Mouse (Mus musculus) MEL (cell line): ENCODE measurements around the gene Tmprss13. TPM values are rescaled to one million over a fixed set of nuclear protein-coding genes. Genes with fewer than 3 reads are reported as not detected.

Experiments
- DNase-seq: peaks from one replicate; pipeline ENCODE4 v3.0.0; 2011; ENCODE audit warnings: low read depth, low spot score
- H3K27ac ChIP-seq: 2 replicates; pipeline ENCODE4 v1.5.1; 2012; ENCODE audit warnings: low read depth, mild to moderate bottlenecking, control low read depth, low read length, moderate library complexity; ENCODE audit not compliant: control insufficient read depth
- H3K27me3 ChIP-seq, 2 experiments: fragments of 150-350 bp in 1 of 2; sonication (generic) in 1 of 2; 2 replicates each; pipeline ENCODE4 v1.6.1; 2012; ENCODE audit warnings: low read length in 2 of 2, mild to moderate bottlenecking in 2 of 2, improper control_type of control experiment in 1 of 2, moderate library complexity in 1 of 2; ENCODE audit not compliant: insufficient read depth in 2 of 2, control insufficient read depth in 1 of 2
- H3K36me3 ChIP-seq, 2 experiments: 2 replicates each; pipeline ENCODE4 v1.6.1; 2012 to 2014; ENCODE audit warnings: low read length in 2 of 2, improper control_type of control experiment in 1 of 2, inconsistent platforms in 1 of 2, mild to moderate bottlenecking in 1 of 2; ENCODE audit not compliant: insufficient read depth in 2 of 2, control insufficient read depth in 1 of 2
- H3K4me1 ChIP-seq, 2 experiments: fragments of 150-350 bp in 1 of 2; sonication (generic) in 1 of 2; 2 replicates each; pipeline ENCODE4 v1.6.1; 2012; ENCODE audit warnings: low read length in 2 of 2, improper control_type of control experiment in 1 of 2, mild to moderate bottlenecking in 1 of 2; ENCODE audit not compliant: insufficient read depth in 2 of 2, control insufficient read depth in 1 of 2
- H3K4me3 ChIP-seq, 2 experiments: fragments of 150-350 bp in 1 of 2; sonication (generic) in 1 of 2; 2 replicates each; pipeline ENCODE4 v1.5.1; 2012; ENCODE audit warnings: low read depth in 2 of 2, low read length in 2 of 2, mild to moderate bottlenecking in 2 of 2, moderate library complexity in 2 of 2, control low read depth in 1 of 2, improper control_type of control experiment in 1 of 2; ENCODE audit not compliant: control insufficient read depth in 1 of 2, insufficient read depth in 1 of 2
- H3K79me2 ChIP-seq: 2 replicates; pipeline ENCODE4 v1.6.1; 2012; ENCODE audit warnings: mild to moderate bottlenecking, low read length, moderate library complexity; ENCODE audit not compliant: control insufficient read depth, poor library complexity, insufficient read depth
- H3K9ac ChIP-seq: 2 replicates; pipeline ENCODE4 v1.6.1; 2012; ENCODE audit warnings: low read depth, mild to moderate bottlenecking, control low read depth, low read length, moderate library complexity; ENCODE audit not compliant: control insufficient read depth, poor library complexity, severe bottlenecking
- H3K9me3 ChIP-seq: fragments of 150-350 bp; sonication (generic); replicated peaks from 2 replicates; pipeline ENCODE4 v1.6.1; 2012; ENCODE audit warnings: mild to moderate bottlenecking, low read length, improper control_type of control experiment, moderate library complexity; ENCODE audit not compliant: insufficient read depth
- BHLHE40 ChIP-seq: IDR thresholded peaks from 2 replicates; pipeline ENCODE4 v1.6.1; 2012; ENCODE audit warnings: low read depth, mild to moderate bottlenecking, inconsistent platforms, low read length, improper control_type of control experiment, borderline replicate concordance
- CHD1 ChIP-seq: IDR thresholded peaks from 2 replicates; pipeline ENCODE4 v1.6.1; 2012; ENCODE audit warnings: low read depth, mild to moderate bottlenecking, inconsistent platforms, low read length, improper control_type of control experiment
- CHD2 ChIP-seq: IDR thresholded peaks from 2 replicates; pipeline ENCODE4 v1.6.1; 2011; ENCODE audit warnings: low read length, improper control_type of control experiment
- CTCF ChIP-seq, 3 experiments: IDR thresholded peaks in 2 of 3; conservative IDR thresholded peaks in 1 of 3; 2 replicates each; pipeline ENCODE4 v1.5.1; 2011 to 2012; ENCODE audit warnings: low read length in 3 of 3, low read depth in 2 of 3, mild to moderate bottlenecking in 2 of 3, improper control_type of control experiment in 1 of 3, inconsistent platforms in 1 of 3, mixed read lengths in 1 of 3, moderate library complexity in 1 of 3; ENCODE audit not compliant: control insufficient read depth in 1 of 3, insufficient read depth in 1 of 3, poor library complexity in 1 of 3, severe bottlenecking in 1 of 3
- ETS1 ChIP-seq: IDR thresholded peaks from 2 replicates; pipeline ENCODE4 v1.6.1; 2012; ENCODE audit warnings: low read depth, mild to moderate bottlenecking, inconsistent platforms, low read length, improper control_type of control experiment, moderate library complexity
- GATA1 ChIP-seq: IDR thresholded peaks from 2 replicates; pipeline ENCODE4 v1.6.1; 2011; ENCODE audit warnings: low read depth, low read length, improper control_type of control experiment
- HCFC1 ChIP-seq: IDR thresholded peaks from 2 replicates; pipeline ENCODE4 v1.6.1; 2012; ENCODE audit warnings: low read depth, mild to moderate bottlenecking, inconsistent platforms, low read length, improper control_type of control experiment, moderate library complexity
- JUND ChIP-seq: IDR thresholded peaks from 2 replicates; pipeline ENCODE4 v1.6.1; 2011; ENCODE audit warnings: low read depth, mild to moderate bottlenecking, improper control_type of control experiment, low read length
- KAT2A ChIP-seq: conservative IDR thresholded peaks from 2 replicates; pipeline ENCODE4 v1.6.1; 2012; ENCODE audit warnings: low read depth, low read length, improper control_type of control experiment, inconsistent platforms
- MAFK ChIP-seq: IDR thresholded peaks from 2 replicates; pipeline ENCODE4 v1.6.1; 2011; ENCODE audit warnings: low read depth, mild to moderate bottlenecking, low read length, improper control_type of control experiment, borderline replicate concordance
- MAX ChIP-seq: IDR thresholded peaks from 2 replicates; pipeline ENCODE4 v1.6.1; 2011; ENCODE audit warnings: low read length, improper control_type of control experiment
- MAZ ChIP-seq: IDR thresholded peaks from 2 replicates; pipeline ENCODE4 v1.6.1; 2012; ENCODE audit warnings: low read depth, mild to moderate bottlenecking, inconsistent platforms, low read length, improper control_type of control experiment
- MEF2A ChIP-seq: IDR thresholded peaks from 2 replicates; pipeline ENCODE4 v1.6.1; 2014; ENCODE audit warnings: low read depth, mild to moderate bottlenecking, inconsistent platforms, low read length, improper control_type of control experiment; ENCODE audit not compliant: poor library complexity, insufficient replicate concordance, severe bottlenecking; ENCODE audit errors: extremely low read depth
- MXI1 ChIP-seq: IDR thresholded peaks from 2 replicates; pipeline ENCODE4 v1.6.1; 2011; ENCODE audit warnings: mild to moderate bottlenecking, low read depth, low read length, improper control_type of control experiment
- MYB ChIP-seq: IDR thresholded peaks from 2 replicates; pipeline ENCODE4 v1.6.1; 2011; ENCODE audit warnings: mild to moderate bottlenecking, low read depth, low read length, improper control_type of control experiment
- MYC ChIP-seq: IDR thresholded peaks from 2 replicates; pipeline ENCODE4 v1.6.1; 2011; ENCODE audit warnings: low read depth, mild to moderate bottlenecking, low read length, improper control_type of control experiment, moderate library complexity
- NELFE ChIP-seq: IDR thresholded peaks from 2 replicates; pipeline ENCODE4 v1.6.1; 2011; ENCODE audit warnings: low read depth, low read length, improper control_type of control experiment
- POLR2A ChIP-seq, 2 experiments: IDR thresholded peaks; 2 replicates each; pipeline ENCODE4 v1.6.1; 2011 to 2012; ENCODE audit warnings: low read length in 2 of 2, mild to moderate bottlenecking in 2 of 2, control low read depth in 1 of 2, improper control_type of control experiment in 1 of 2, low read depth in 1 of 2, moderate library complexity in 1 of 2; ENCODE audit not compliant: control insufficient read depth in 1 of 2, insufficient read depth in 1 of 2, poor library complexity in 1 of 2
- POLR2AphosphoS2 ChIP-seq: IDR thresholded peaks from 2 replicates; pipeline ENCODE4 v1.6.1; 2011; ENCODE audit warnings: low read length, improper control_type of control experiment
- POLR2AphosphoS5 ChIP-seq: IDR thresholded peaks from 2 replicates; pipeline ENCODE4 v1.6.1; 2012; ENCODE audit warnings: low read depth, borderline replicate concordance, mild to moderate bottlenecking, inconsistent platforms, low read length, moderate library complexity, mixed read lengths
- RAD21 ChIP-seq: IDR thresholded peaks from 2 replicates; pipeline ENCODE4 v1.6.1; 2011; ENCODE audit warnings: mild to moderate bottlenecking, low read depth, low read length, improper control_type of control experiment
- RCOR1 ChIP-seq: IDR thresholded peaks from 2 replicates; pipeline ENCODE4 v1.6.1; 2012; ENCODE audit warnings: low read depth, mild to moderate bottlenecking, inconsistent platforms, low read length, improper control_type of control experiment
- TBP ChIP-seq: IDR thresholded peaks from 2 replicates; pipeline ENCODE4 v1.8.0; 2011; ENCODE audit warnings: low read depth, low read length, improper control_type of control experiment
- UBTF ChIP-seq: IDR thresholded peaks from 2 replicates; pipeline ENCODE4 v1.6.1; 2012; ENCODE audit warnings: low read depth, mild to moderate bottlenecking, inconsistent platforms, low read length, improper control_type of control experiment, moderate library complexity, borderline replicate concordance; ENCODE audit not compliant: insufficient read depth
- USF1 ChIP-seq: IDR thresholded peaks from 2 replicates; pipeline ENCODE4 v1.6.1; 2014; ENCODE audit warnings: low read depth, mild to moderate bottlenecking, inconsistent platforms, low read length, improper control_type of control experiment, moderate library complexity
- USF2 ChIP-seq, 2 experiments: IDR thresholded peaks; 2 replicates each; pipeline ENCODE4 v1.6.1; 2011 to 2012; ENCODE audit warnings: improper control_type of control experiment in 2 of 2, low read length in 2 of 2, borderline replicate concordance in 1 of 2, inconsistent platforms in 1 of 2, low read depth in 1 of 2, mild to moderate bottlenecking in 1 of 2; ENCODE audit not compliant: insufficient read depth in 1 of 2
- ZC3H11A ChIP-seq: IDR thresholded peaks from 2 replicates; pipeline ENCODE4 v1.6.1; 2012; ENCODE audit warnings: low read depth, mild to moderate bottlenecking, inconsistent platforms, low read length, improper control_type of control experiment
- ZKSCAN1 ChIP-seq: IDR thresholded peaks from 2 replicates; pipeline ENCODE4 v1.6.1; 2012; ENCODE audit warnings: low read depth, mild to moderate bottlenecking, inconsistent platforms, low read length, improper control_type of control experiment, moderate library complexity
- ZMIZ1 ChIP-seq: IDR thresholded peaks from 2 replicates; pipeline ENCODE4 v1.6.1; 2012; ENCODE audit warnings: low read depth, mild to moderate bottlenecking, inconsistent platforms, low read length, improper control_type of control experiment, moderate library complexity
- polyA plus RNA-seq, 2 experiments: library from polyadenylated mRNA; stranded (reverse) in 1 of 2; unstranded in 1 of 2; fragments of >175 nt in 1 of 2; fragments of >200 nt in 1 of 2; gene quantifications; 2 replicates each; pipeline versions ENCODE4 v1.2.1 to v1.2.4; 2012; ENCODE audit warnings: low replicate concordance in 2 of 2, low read depth in 1 of 2; ENCODE audit not compliant: insufficient read length in 2 of 2, insufficient read depth in 1 of 2, missing spikeins in 1 of 2
- total RNA-seq: library from RNA; depleted of rRNA; stranded (reverse); fragments of 300-350 nt; gene quantifications from 2 replicates; pipeline ENCODE4 v1.2.3, GENCODE M21; 2012

The Tmprss13 gene
- total and polyA plus RNA-seq, 3 experiments, result not detected

DNA sequence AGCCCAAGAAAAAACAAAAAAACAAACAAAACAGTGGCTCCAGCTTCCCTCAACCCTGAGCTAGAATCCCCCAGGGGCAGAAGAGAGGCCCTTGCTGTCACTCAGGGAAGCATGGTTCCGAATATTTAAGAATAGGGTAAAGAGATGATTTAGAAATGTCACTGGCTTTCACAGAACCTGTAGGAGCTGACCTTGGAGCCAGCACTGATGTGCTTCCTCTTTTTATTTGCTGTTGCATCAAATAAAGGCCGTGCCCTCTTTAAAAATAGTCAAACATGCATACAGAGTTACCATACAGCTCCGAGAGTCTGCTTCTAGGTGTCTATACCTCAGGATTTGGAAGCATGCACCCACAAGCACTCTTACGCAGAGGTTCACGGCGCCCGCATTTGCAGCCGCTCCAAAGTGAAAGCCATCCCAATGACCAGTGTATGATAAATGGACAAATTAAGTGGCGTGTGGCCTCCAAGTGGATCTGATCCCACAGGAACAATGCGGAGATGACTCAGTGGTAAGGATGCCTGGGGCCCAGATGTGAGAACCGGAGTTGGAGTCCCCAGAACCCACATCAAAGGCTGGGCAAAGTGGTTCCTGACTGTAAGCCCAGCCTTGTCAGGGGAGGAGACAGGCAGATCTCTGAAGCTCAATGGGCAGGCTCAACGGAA is 12.0 kb upstream of the Tmprss13 start:
- Histone ChIP-seq H3K9me3 (no peaks in the 10 kb centered on the region), H3K4me1 (no peaks in the 10 kb centered on the region), H3K27ac (no peak overlapping the region), H3K27me3 (peaks cover 12 to 19% of the 10 kb centered on the region in 2 experiments), H3K9ac (no peak overlapping the region), H3K36me3 (no peaks in the 10 kb centered on the region), H3K4me3 (no peak overlapping the region), H3K79me2 (no peaks in the 10 kb centered on the region)
- DNase-seq, result peak; percentile 15
- TF ChIP-seq GATA1, result no peak
- no peak for TF ChIP-seq MEF2A
- no peak for TF ChIP-seq JUND
- TF ChIP-seq ETS1, result no peak
- TF ChIP-seq HCFC1, result no peak
- no peak for TF ChIP-seq CHD2
- no peak for TF ChIP-seq MAFK
- TF ChIP-seq BHLHE40, result no peak
- TF ChIP-seq USF1, result no peak
- TF ChIP-seq RCOR1, result no peak
- no peak for TF ChIP-seq MYB
- no peak for TF ChIP-seq RAD21
- TF ChIP-seq CTCF (IDR thresholded peaks at IDR 0.05 in 2 of 3, conservative IDR thresholded peaks at IDR 0.05 in 1 of 3; ENCODE audit: control insufficient read depth in 1 of 3, insufficient read depth in 1 of 3, low read depth in 2 of 3, low read length in 3 of 3, poor library complexity in 1 of 3, severe bottlenecking in 1 of 3), result no peak
- no peak for TF ChIP-seq MAZ
- no peak for TF ChIP-seq KAT2A
- no peak for TF ChIP-seq ZC3H11A
- TF ChIP-seq ZKSCAN1, result no peak
- TF ChIP-seq POLR2A (IDR thresholded peaks at IDR 0.05; ENCODE audit: control insufficient read depth in 1 of 2, insufficient read depth in 1 of 2, low read depth in 1 of 2, low read length in 2 of 2, poor library complexity in 1 of 2), result no peak
- no peak for TF ChIP-seq USF2 (IDR thresholded peaks at IDR 0.05; ENCODE audit: borderline replicate concordance in 1 of 2, insufficient read depth in 1 of 2, low read depth in 1 of 2, low read length in 2 of 2)
- TF ChIP-seq MAX, result no peak

DNA sequence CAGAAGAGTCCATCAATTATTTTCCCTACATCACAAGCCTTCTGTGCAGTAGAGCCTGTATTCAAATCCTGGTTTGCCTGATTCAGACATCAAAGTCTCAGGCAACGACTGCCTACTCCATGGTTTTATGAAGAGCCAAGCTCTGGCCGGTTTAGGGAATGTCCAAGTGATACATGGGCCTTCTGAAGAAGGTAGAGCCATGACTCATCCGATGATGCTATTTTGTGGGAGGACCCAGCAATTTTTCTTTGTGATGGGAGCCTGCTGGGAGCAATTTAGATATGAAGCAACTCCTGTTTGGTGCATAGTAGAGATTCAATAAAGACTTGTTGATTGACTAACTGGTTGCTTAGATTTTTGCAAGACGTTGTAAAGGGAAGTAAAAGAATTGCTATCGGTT is 10.4 kb upstream of the Tmprss13 start:
- no peak overlapping the region for H3K27ac ChIP-seq
- no peaks in the 10 kb centered on the region for H3K4me1 ChIP-seq
- H3K9me3 ChIP-seq, result no peaks in the 10 kb centered on the region
- no peaks in the 10 kb centered on the region for H3K36me3 ChIP-seq
- no peak for DNase-seq
- H3K79me2 ChIP-seq, result no peaks in the 10 kb centered on the region
- H3K4me3 ChIP-seq, result no peak overlapping the region
- H3K27me3 ChIP-seq, result peaks cover 12 to 22% of the 10 kb centered on the region in 2 experiments
- H3K9ac ChIP-seq, result no peak overlapping the region
- no peak for TF ChIP-seq ZMIZ1
- no peak for TF ChIP-seq MEF2A
- TF ChIP-seq UBTF, result no peak
- no peak for TF ChIP-seq RCOR1
- TF ChIP-seq MAFK, result no peak
- TF ChIP-seq TBP, result no peak
- no peak for TF ChIP-seq USF2 (IDR thresholded peaks at IDR 0.05; ENCODE audit: borderline replicate concordance in 1 of 2, insufficient read depth in 1 of 2, low read depth in 1 of 2, low read length in 2 of 2)
- TF ChIP-seq HCFC1, result no peak
- no peak for TF ChIP-seq MYC
- no peak for TF ChIP-seq MYB
- no peak for TF ChIP-seq ETS1
- TF ChIP-seq BHLHE40, result no peak
- TF ChIP-seq MAZ, result no peak
- no peak for TF ChIP-seq CHD1
- TF ChIP-seq NELFE, result no peak
- no peak for TF ChIP-seq POLR2AphosphoS2
- no peak for TF ChIP-seq POLR2A (IDR thresholded peaks at IDR 0.05; ENCODE audit: control insufficient read depth in 1 of 2, insufficient read depth in 1 of 2, low read depth in 1 of 2, low read length in 2 of 2, poor library complexity in 1 of 2)
- TF ChIP-seq MXI1, result no peak
- no peak for TF ChIP-seq POLR2AphosphoS5
